Mouse (Mus musculus) neural tube, embryonic 12.5 days (tissue): ENCODE data around the gene Rapsn. TPM values are rescaled to one million over a fixed set of nuclear protein-coding genes. Genes with fewer than 3 reads are reported as not detected.

ENCODE experiments used
- ATAC-seq: fragments of 200-750 bp; cut with Nextera tagmentation; 2 replicates; pipeline ENCODE4 v1.8.0; 2017; ENCODE audit warnings: low read depth, mild to moderate bottlenecking, moderate TSS enrichment, moderate library complexity; ENCODE audit not compliant: low FRiP score
- H3K27ac ChIP-seq: fragments of 300-500 bp; sonication (generic); 2 replicates; pipeline ENCODE4 v1.5.1; 2016
- H3K27me3 ChIP-seq: fragments of 300-500 bp; sonication (generic); replicated peaks from 2 replicates; pipeline ENCODE4 v1.6.1; 2016; ENCODE audit warnings: mild to moderate bottlenecking
- H3K36me3 ChIP-seq: fragments of 300-500 bp; sonication (generic); 2 replicates; pipeline ENCODE4 v1.6.1; 2016; ENCODE audit warnings: mild to moderate bottlenecking
- H3K4me1 ChIP-seq: fragments of 300-500 bp; sonication (generic); 2 replicates; pipeline ENCODE4 v1.6.1; 2016
- H3K4me2 ChIP-seq: fragments of 300-500 bp; sonication (generic); replicated peaks from 2 replicates; pipeline ENCODE4 v1.6.1; 2016; ENCODE audit warnings: mild to moderate bottlenecking
- H3K4me3 ChIP-seq: fragments of 300-500 bp; sonication (generic); 2 replicates; pipeline ENCODE4 v1.5.1; 2016
- H3K9ac ChIP-seq: fragments of 300-500 bp; sonication (generic); 2 replicates; pipeline ENCODE4 v1.6.1; 2016; ENCODE audit warnings: mild to moderate bottlenecking
- H3K9me3 ChIP-seq: fragments of 300-500 bp; sonication (generic); 2 replicates; pipeline ENCODE4 v1.6.1; 2016; ENCODE audit warnings: mild to moderate bottlenecking
- WGBS: fragments of 180-500 bp; shearing (Covaris S2); methylation state at CpG from one replicate; pipeline ENCODE4 v1.1.7; 2016; 5-methylcytosine and 5-hydroxymethylcytosine counted together
- polyA plus RNA-seq: library from polyadenylated mRNA; unstranded; fragments of >200 nt; fragmentation: Nextera tagmentation; extraction: Ambion mirVana; gene quantifications from 2 replicates; pipeline ENCODE4 v1.2.1, GENCODE M21; 2016

The Rapsn gene
- polyA plus RNA-seq, 1 experiment from 2014 or later, result 3.5 TPM

DNA sequence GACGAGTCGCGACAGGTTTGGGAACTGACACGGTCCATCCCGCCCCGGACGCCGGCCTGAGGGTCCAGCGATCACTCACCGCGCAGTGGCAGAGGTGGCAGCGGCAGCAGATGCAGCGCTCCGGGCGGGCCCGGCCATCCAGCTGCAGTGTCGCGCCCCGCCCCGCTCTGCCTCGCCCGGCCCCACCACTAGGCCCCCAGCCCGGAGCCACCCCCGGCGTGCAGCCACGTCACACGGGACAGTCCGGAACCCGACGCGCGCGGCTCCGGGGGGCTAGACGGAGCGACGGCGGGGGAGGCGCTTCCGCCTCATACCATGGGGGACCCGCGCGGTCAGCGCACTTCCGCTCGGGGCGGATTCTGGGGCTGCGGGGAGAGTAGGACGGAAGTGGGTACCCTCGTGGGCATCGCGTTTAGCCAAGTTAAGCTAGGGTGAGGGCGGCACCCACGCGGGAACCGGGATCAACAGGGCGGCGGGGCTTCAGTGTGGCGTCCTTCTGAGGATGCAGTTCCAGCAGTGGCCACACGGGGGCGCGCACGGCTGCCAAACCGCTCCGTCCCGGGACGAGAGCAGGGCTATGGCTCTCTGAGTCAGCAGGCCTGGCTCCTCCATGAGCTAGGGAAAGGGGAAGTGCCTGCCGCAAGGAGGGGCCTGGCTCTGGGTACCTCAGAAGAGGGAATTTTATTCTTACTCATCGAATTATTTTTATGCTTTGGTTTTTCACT, 34.8 kb downstream of the Rapsn start, which contains the start of gene Slc39a13:
Slc39a13 (minus strand) TSS at position 342 of the 725 bp plus-strand sequence.
- peak within 1 kb of the TSS; percentile 82 for H3K4me2 ChIP-seq
- WGBS, result 1% methylated on average over 64 of the region's 69 CpGs
- peak within 1 kb of the TSS; percentile 50 for H3K27ac ChIP-seq
- H3K27me3 ChIP-seq, result no peaks in the 10 kb centered on the region
- ATAC-seq, result peak; percentile 95
- no peaks in the 10 kb centered on the region for H3K36me3 ChIP-seq
- peaks cover 23% of the 10 kb centered on the region for H3K4me1 ChIP-seq
- no peaks in the 10 kb centered on the region for H3K9me3 ChIP-seq
- peak within 1 kb of the TSS; percentile 69 for H3K4me3 ChIP-seq
- H3K9ac ChIP-seq, result peak within 1 kb of the TSS; percentile 78

- Histone ChIP-seq H3K9ac (peak overlapping the region; percentile 78), H3K27ac (peak overlapping the region; percentile 50; the same call in 1 of the 2 replicates), H3K4me2 (peak overlapping the region; percentile 82)
Observed at GRCm38 (mm10) chr2:91071059-91071458, 35.6 kb downstream of the Rapsn start.

DNA sequence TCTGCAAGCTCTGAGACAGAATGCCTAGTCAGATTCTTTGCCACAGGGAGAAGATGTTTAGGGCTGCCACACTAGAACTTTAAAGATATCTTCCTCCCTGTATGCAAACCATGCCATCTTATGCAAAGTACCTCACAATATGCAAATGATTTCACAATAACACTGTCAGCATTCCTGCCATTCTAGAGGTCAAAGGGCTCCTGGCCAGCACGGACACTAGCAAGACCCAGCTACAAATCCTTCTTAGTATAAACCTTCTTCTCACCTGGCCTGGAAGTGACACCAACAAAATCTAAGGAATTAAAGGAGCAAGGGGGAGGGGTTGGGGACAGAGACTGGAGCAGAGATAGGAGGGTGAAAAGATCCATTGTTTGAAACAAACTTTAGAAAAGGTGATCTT, 36.7 kb downstream of the Rapsn start:
- no peak overlapping the region for H3K27ac ChIP-seq
- no peak overlapping the region for H3K4me3 ChIP-seq
- peaks cover 23% of the 10 kb centered on the region for H3K4me1 ChIP-seq
- H3K27me3 ChIP-seq, result no peaks in the 10 kb centered on the region
- no peaks in the 10 kb centered on the region for H3K9me3 ChIP-seq
- no peak for ATAC-seq
- H3K9ac ChIP-seq, result no peak overlapping the region
- H3K4me2 ChIP-seq, result no peak overlapping the region
- H3K36me3 ChIP-seq, result no peaks in the 10 kb centered on the region
- WGBS, result 59% methylated on average over 1 of the region's 1 CpGs

More at GRCm38 (mm10) chr2:91071059-91071458, 35.6 kb downstream of the Rapsn start:
- peak; percentile 3; the same call in 1 of the 2 replicates for ATAC-seq
- 88% methylated on average over 10 of the region's 10 CpGs for WGBS
- Histone ChIP-seq H3K4me3 (peak overlapping the region; percentile 69), H3K27me3 (no peaks in the 10 kb centered on the region), H3K9me3 (no peaks in the 10 kb centered on the region), H3K36me3 (no peaks in the 10 kb centered on the region), H3K4me1 (peaks cover 23% of the 10 kb centered on the region)

GRCm38 (mm10) chr2:91077957-91078313, 42.5 kb downstream of the Rapsn start:
- Histone ChIP-seq H3K36me3 (no peaks in the 10 kb centered on the region), H3K9me3 (no peaks in the 10 kb centered on the region), H3K4me2 (peak overlapping the region; percentile 95), H3K4me3 (0 out of 2 replicates have a peak overlapping the region, but pooled peaks have one; percentile 47), H3K27ac (no peak overlapping the region), H3K9ac (no peak overlapping the region; the same call in 1 of the 2 replicates), H3K4me1 (peaks cover 10% of the 10 kb centered on the region), H3K27me3 (no peaks in the 10 kb centered on the region)
- 16% methylated on average over 12 of the region's 12 CpGs for whole genome bisulfite sequencing
- ATAC-seq, result no peak

GRCm38 (mm10) chr2:91078314-91079025, 43.0 kb downstream of the Rapsn start:
- peak overlapping the region; percentile 15; the same call in 1 of the 2 replicates for H3K27ac ChIP-seq

GRCm38 (mm10) chr2:91079026-91079384, 43.6 kb downstream of the Rapsn start:
- Histone ChIP-seq H3K27ac (peak overlapping the region; percentile 15; the same call in 1 of the 2 replicates), H3K4me2 (peak overlapping the region; percentile 95), H3K9ac (peak overlapping the region; percentile 70), H3K36me3 (no peaks in the 10 kb centered on the region), H3K9me3 (no peaks in the 10 kb centered on the region), H3K4me1 (peaks cover 10% of the 10 kb centered on the region), H3K4me3 (peak overlapping the region; percentile 47), H3K27me3 (no peaks in the 10 kb centered on the region)
- ATAC-seq, result no peak
- 34% methylated on average over 5 of the region's 5 CpGs for WGBS

More at GRCm38 (mm10) chr2:91078314-91079025, 43.0 kb downstream of the Rapsn start:
- Histone ChIP-seq H3K4me2 (peak overlapping the region; percentile 95), H3K36me3 (no peaks in the 10 kb centered on the region), H3K9me3 (no peaks in the 10 kb centered on the region), H3K4me3 (peak overlapping the region; percentile 47), H3K27me3 (no peaks in the 10 kb centered on the region), H3K9ac (peak overlapping the region; percentile 70), H3K4me1 (peaks cover 10% of the 10 kb centered on the region)
- 3% methylated on average over 28 of the region's 36 CpGs for WGBS
- ATAC-seq, result peak; percentile 88

DNA sequence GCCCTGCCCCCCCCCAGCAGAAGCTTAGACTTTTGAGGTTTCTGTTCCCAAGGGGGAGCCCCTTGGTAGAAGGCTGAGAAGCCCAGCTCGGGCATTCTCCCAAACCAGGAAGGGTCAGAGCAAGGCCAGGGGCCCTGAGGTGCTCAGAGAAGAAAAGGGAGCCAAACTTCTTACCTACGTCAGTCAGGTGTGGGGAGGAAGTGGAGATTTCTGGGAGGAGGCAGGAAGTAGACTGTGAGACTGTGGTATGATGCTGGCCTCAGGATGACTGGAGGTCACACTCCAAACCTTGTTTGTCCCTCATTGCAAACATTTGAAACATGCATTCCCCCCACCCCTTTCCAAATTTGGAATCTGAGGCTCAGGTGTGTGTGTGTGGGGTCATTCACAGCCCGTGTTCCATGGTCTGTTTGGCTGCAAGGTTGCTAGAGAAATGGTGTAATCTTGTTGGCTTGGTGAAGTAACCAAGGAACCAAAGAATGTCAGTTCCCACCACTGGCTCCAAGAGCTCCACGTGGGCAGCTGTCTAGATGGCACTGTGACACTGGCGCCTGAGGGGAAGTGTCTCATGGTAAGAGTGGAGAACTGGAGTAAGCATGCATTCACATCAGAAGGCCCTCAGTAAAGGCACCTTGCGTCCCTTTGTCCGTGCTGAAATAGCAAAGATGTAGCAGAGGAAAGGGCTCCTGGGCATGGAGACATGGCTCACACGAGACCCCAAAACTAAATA, 45.5 kb downstream of the Rapsn start:
- Histone ChIP-seq H3K36me3 (no peaks in the 10 kb centered on the region), H3K27ac (no peak overlapping the region), H3K4me1 (peaks cover 10% of the 10 kb centered on the region), H3K9ac (no peak overlapping the region), H3K4me3 (no peak overlapping the region), H3K9me3 (no peaks in the 10 kb centered on the region), H3K4me2 (no peak overlapping the region), H3K27me3 (no peaks in the 10 kb centered on the region)
- WGBS, result 83% methylated on average over 8 of the region's 8 CpGs
- no peak for ATAC-seq

- H3K27me3 ChIP-seq, result no peaks in the 10 kb centered on the region
- no peak within 1 kb of the TSS for H3K9ac ChIP-seq
- H3K4me1 ChIP-seq, result peaks cover 10% of the 10 kb centered on the region
- H3K9me3 ChIP-seq, result no peaks in the 10 kb centered on the region
- H3K27ac ChIP-seq, result no peak within 1 kb of the TSS
- H3K36me3 ChIP-seq, result no peaks in the 10 kb centered on the region
- H3K4me3 ChIP-seq, result no peak within 1 kb of the TSS
- H3K4me2 ChIP-seq, result no peak within 1 kb of the TSS
- WGBS, result 85% methylated on average over 13 of the region's 13 CpGs
- ATAC-seq, result no peak
Observed at GRCm38 (mm10) chr2:91081775-91082695, 46.6 kb downstream of the Rapsn start, which contains the start of gene Spi1. Spi1 (plus strand) TSS chr2:91082390.

GRCm38 (mm10) chr2:91082844-91083243, 47.4 kb downstream of the Rapsn start:
- H3K27ac ChIP-seq, result no peak overlapping the region

GRCm38 (mm10) chr2:91083366-91083940, 48.0 kb downstream of the Rapsn start:
- no peak overlapping the region for H3K4me3 ChIP-seq
- no peak overlapping the region for H3K4me2 ChIP-seq
- WGBS, result 55% methylated on average over 1 of the region's 1 CpGs
- no peak overlapping the region for H3K9ac ChIP-seq
- no peak for ATAC-seq
- H3K27me3 ChIP-seq, result no peaks in the 10 kb centered on the region
- no peaks in the 10 kb centered on the region for H3K9me3 ChIP-seq
- H3K4me1 ChIP-seq, result peaks cover 8% of the 10 kb centered on the region
- no peaks in the 10 kb centered on the region for H3K36me3 ChIP-seq
- H3K27ac ChIP-seq, result no peak overlapping the region

More at GRCm38 (mm10) chr2:91082844-91083243, 47.4 kb downstream of the Rapsn start:
- Histone ChIP-seq H3K4me1 (peaks cover 10% of the 10 kb centered on the region), H3K4me2 (no peak overlapping the region), H3K36me3 (no peaks in the 10 kb centered on the region), H3K4me3 (no peak overlapping the region), H3K9ac (no peak overlapping the region), H3K27me3 (no peaks in the 10 kb centered on the region), H3K9me3 (no peaks in the 10 kb centered on the region)
- no peak for ATAC-seq
- 69% methylated on average over 11 of the region's 11 CpGs for WGBS
